Mouse (Mus musculus): ENCODE measurements around the gene Jak1. TPM values are rescaled to one million over a fixed set of nuclear protein-coding genes. Genes with fewer than 3 reads are reported as not detected.

Jak1 gene
- polyA plus RNA-seq, 1 experiment from 2014 or later = 42.3 TPM

DNA sequence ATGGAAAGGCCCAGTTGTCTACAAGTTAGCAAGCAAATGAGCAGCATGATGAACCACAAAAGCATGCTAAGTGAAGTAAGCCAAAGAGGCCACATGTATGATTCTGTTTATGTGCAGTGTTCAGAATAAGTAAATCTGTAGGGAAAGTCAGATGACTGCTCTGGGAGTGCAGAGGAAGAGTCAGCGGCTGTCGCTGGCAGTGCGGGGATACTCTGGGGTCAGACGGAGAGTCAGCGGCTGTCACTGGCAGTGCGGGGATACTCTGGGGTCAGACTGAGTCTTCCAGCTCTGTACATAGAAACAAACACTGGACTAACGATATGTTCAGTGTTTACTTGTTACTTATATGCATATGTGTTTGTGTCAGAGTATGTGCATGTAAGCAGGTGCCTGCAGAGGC lies 120.3 kb downstream of the Jak1 start:
- Histone ChIP-seq H3K4me3 (no peak overlapping the region), H3K36me3 (peaks cover 34% of the 10 kb centered on the region), H3K27me3 (ENCODE audit: low read depth, poor library complexity, severe bottlenecking) (no peaks in the 10 kb centered on the region), H3K9me3 (replicated peaks) (no peaks in the 10 kb centered on the region), H3K27ac (replicated peaks) (no peak overlapping the region), H3K4me1 (peaks cover 29% of the 10 kb centered on the region)
- DNase-seq (ENCODE audit: low spot score) = no peak
- 83% methylated on average over 7 of the region's 7 CpGs for WGBS

DNA sequence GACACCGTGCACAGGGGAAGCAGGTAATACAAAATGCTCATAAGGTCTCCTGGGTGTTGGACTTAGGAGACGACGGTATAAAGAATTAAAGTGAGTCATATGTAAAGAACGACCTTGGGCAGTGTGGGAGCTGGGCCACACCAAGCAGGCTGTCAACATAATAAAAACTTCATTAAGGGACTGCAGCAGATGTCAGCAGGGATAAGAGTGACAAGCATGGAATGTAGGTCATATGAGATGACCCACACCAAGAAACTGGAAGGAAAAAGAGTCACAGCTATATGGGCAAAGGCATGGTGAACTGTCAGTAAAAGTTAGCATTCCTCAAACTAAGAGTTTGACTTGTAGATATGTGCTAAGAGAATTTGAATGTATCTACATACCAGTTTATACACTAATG lies 120.7 kb downstream of the Jak1 start:
- 74% methylated on average over 4 of the region's 4 CpGs for WGBS
- Histone ChIP-seq H3K36me3 (peaks cover 36% of the 10 kb centered on the region), H3K27ac (replicated peaks) (no peak overlapping the region), H3K4me1 (peaks cover 29% of the 10 kb centered on the region), H3K9me3 (replicated peaks) (no peaks in the 10 kb centered on the region), H3K4me3 (no peak overlapping the region), H3K27me3 (ENCODE audit: low read depth, poor library complexity, severe bottlenecking) (no peaks in the 10 kb centered on the region)
- DNase-seq (ENCODE audit: low spot score) = no peak

DNA sequence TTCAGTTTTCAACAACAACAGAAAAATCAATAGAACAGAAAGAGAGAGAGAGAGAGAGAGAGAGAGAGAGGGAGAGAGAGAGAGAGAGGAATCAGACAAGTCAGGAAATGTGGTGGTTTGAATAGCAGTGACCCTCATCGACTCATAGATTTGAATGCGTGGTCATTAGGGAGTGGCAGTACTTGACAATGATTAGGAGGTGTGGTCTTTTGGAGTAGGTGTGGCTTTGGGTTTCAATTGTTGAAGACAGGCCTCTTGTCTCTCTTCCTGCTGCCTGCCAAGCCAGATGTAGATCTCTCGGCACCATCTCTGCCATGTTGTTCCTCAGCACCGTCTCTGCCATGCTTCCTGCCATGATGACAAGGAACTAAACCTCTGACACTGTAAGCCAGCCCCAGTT lies 121.2 kb downstream of the Jak1 start:
- Histone ChIP-seq H3K4me3 (no peak overlapping the region), H3K4me1 (peaks cover 29% of the 10 kb centered on the region), H3K27me3 (ENCODE audit: low read depth, poor library complexity, severe bottlenecking) (no peaks in the 10 kb centered on the region), H3K9me3 (replicated peaks) (no peaks in the 10 kb centered on the region), H3K36me3 (peaks cover 32% of the 10 kb centered on the region), H3K27ac (replicated peaks) (no peak overlapping the region)
- WGBS = 77% methylated on average over 4 of the region's 4 CpGs
- DNase-seq (ENCODE audit: low spot score) = no peak

DNA sequence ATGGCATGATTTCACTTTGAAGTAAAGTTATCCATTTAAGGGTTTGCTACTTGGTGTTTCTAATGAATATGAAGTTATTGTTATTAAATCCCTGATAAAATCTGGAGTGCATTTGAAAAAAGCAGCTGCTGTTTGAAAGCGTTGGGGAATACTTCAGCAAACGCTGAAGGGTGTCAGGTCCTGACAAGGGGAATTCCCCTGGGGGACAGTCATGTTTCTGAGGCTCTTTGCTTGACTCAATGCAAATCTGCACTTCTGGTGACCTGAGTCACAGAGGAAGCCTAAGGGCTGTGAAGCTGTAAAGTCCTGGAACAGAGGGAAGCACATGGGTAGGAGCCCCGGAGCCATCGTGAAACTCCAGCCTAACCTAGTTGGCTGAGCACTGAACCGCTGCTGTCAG lies 123.3 kb downstream of the Jak1 start:
- peaks cover 29% of the 10 kb centered on the region for H3K4me1 ChIP-seq
- H3K36me3 ChIP-seq = peaks cover 19% of the 10 kb centered on the region; the same call in 1 of the 2 replicates
- no peak overlapping the region for H3K27ac ChIP-seq (replicated peaks)
- no peaks in the 10 kb centered on the region for H3K9me3 ChIP-seq (replicated peaks)
- H3K27me3 ChIP-seq (ENCODE audit: low read depth, poor library complexity, severe bottlenecking) = no peaks in the 10 kb centered on the region
- no peak overlapping the region for H3K4me3 ChIP-seq
- WGBS = 86% methylated on average over 5 of the region's 5 CpGs
- DNase-seq (ENCODE audit: low spot score) = no peak

DNA sequence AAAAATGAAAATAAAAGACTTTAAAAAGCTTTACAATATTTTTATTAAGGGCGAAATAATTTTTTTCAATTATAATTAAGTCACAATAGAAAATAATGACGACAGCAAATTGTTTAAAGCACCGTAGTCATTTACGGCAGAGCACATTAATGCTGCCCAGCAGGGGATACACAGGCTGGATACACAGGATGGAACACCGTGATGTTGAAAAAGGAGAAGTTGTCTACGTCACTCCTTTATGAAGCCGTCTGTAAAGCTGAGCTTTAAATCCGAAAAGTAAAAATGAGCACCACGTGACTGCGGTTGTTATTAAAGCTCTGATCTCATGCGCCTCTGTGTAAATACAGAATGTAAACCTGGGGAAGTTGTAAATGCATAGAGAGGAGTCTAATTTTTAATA lies 127.1 kb downstream of the Jak1 start:
- H3K4me1 ChIP-seq = no peaks in the 10 kb centered on the region
- no peaks in the 10 kb centered on the region for H3K9me3 ChIP-seq (replicated peaks)
- no peak for DNase-seq (ENCODE audit: low spot score)
- no peak overlapping the region for H3K27ac ChIP-seq (replicated peaks)
- WGBS = 94% methylated on average over 11 of the region's 11 CpGs
- H3K4me3 ChIP-seq = no peak overlapping the region
- peaks cover 24% of the 10 kb centered on the region for H3K36me3 ChIP-seq
- no peaks in the 10 kb centered on the region for H3K27me3 ChIP-seq (ENCODE audit: low read depth, poor library complexity, severe bottlenecking)

DNA sequence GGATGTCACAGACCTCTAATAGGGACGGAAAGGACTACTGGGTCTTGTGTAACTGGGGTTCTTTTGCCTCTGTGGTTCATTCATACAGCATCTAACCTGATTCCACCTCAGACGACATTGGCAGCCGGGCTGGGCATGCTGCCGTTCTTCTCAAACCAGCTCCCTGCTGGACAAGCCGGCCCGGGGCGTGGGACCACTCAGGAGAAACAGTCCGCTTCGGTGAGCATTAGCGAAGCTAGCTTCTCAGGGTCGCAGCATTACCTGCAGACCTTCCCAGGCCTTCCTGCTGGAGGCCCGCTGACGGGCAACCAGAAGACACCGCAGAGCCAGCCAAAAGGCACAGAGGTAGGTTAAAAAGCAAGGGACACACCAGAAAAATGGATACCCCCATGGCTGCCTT lies 129.2 kb downstream of the Jak1 start:
- H3K9me3 ChIP-seq (replicated peaks) = no peaks in the 10 kb centered on the region
- H3K4me3 ChIP-seq = no peak overlapping the region
- DNase-seq (ENCODE audit: low spot score) = no peak
- no peaks in the 10 kb centered on the region for H3K27me3 ChIP-seq (ENCODE audit: low read depth, poor library complexity, severe bottlenecking)
- H3K27ac ChIP-seq (replicated peaks) = 0 out of 2 replicates have a peak overlapping the region, but pooled peaks have one; percentile 23
- H3K4me1 ChIP-seq = no peaks in the 10 kb centered on the region
- H3K36me3 ChIP-seq = peaks cover 23% of the 10 kb centered on the region
- 93% methylated on average over 14 of the region's 14 CpGs for WGBS

DNA sequence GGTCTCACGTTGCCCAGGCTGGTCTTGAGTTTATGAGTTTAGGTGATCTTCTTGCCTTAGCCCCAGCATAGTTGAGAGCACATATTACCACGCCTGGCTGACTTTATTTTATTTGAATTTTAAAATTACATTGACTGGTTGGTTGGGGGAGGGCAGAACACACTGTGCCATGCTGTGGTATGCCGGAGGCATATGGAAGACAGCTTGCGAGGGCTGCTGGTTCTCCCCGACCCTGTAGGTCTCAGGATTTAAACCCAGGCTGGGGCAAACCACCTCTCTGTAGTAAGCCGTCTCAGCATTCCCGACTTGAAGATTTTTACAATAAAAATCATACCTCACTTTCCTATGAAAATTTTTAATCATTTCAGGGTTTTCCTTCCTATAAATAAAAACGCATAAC lies 130.1 kb downstream of the Jak1 start:
- Histone ChIP-seq H3K27me3 (ENCODE audit: low read depth, poor library complexity, severe bottlenecking) (no peaks in the 10 kb centered on the region), H3K27ac (replicated peaks) (no peak overlapping the region), H3K36me3 (peaks cover 31% of the 10 kb centered on the region), H3K4me3 (no peak overlapping the region), H3K4me1 (no peaks in the 10 kb centered on the region), H3K9me3 (replicated peaks) (no peaks in the 10 kb centered on the region)
- DNase-seq (ENCODE audit: low spot score) = no peak
- 89% methylated on average over 8 of the region's 8 CpGs for WGBS

DNA sequence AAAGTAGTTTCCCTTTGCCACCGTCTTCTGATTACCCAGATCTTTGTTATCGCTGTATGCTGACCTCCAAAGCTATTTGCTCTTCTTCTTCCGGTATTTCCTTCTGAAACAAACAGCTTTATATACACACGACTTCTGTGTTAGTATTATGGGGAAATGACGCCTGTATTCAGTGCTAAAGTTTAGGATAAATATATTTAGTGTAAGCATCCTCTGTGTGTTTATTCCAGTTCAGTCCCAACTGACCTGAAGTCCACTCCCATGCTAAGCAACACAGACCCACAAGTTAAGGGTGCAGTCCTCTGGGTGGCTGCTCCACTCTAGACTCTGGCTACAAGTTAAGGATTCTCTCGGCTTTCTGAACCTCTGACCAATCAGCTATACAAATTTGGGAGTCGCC lies 144.1 kb downstream of the Jak1 start:
- Histone ChIP-seq H3K36me3 (peaks cover 47% of the 10 kb centered on the region), H3K9me3 (replicated peaks) (no peaks in the 10 kb centered on the region), H3K27me3 (ENCODE audit: low read depth, poor library complexity, severe bottlenecking) (no peaks in the 10 kb centered on the region), H3K27ac (replicated peaks) (no peak overlapping the region), H3K4me1 (no peaks in the 10 kb centered on the region), H3K4me3 (no peak overlapping the region)
- 90% methylated on average over 7 of the region's 7 CpGs for WGBS
- DNase-seq (ENCODE audit: low spot score) = no peak

DNA sequence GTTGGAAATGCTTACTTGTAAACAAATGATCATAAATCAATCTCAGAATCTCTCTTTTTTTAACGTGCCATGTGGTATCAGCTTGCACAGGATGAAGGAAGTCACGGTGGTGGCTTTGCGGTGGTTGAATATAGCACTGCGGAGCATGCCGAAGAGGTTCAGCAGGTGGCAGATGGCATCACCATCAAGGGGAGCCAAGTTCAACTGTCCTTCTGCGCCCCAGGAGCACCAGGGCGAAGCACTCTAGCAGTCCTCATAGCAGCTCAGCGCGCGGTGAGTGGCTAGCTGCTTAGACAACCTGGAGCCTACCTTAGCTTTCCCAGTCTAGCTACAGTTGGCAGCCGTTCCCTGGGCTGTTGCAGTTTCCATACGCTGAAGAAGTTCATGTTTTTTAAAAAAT lies 158.0 kb downstream of the Jak1 start:
- Histone ChIP-seq H3K9me3 (replicated peaks) (peaks cover 15% of the 10 kb centered on the region; the same call in 1 of the 2 replicates), H3K4me1 (peaks cover 8% of the 10 kb centered on the region; the same call in 1 of the 2 replicates), H3K36me3 (peaks cover 70% of the 10 kb centered on the region), H3K27me3 (ENCODE audit: low read depth, poor library complexity, severe bottlenecking) (no peaks in the 10 kb centered on the region), H3K27ac (replicated peaks) (no peak overlapping the region), H3K4me3 (no peak overlapping the region)
- no peak for DNase-seq (ENCODE audit: low spot score)
- WGBS = 95% methylated on average over 12 of the region's 12 CpGs

Other genes starting within 250 kb of the Jak1 start
- not detected in 2 replicates for gene Gm10577, start 244.6 kb downstream of the Jak1 start, polyA plus RNA-seq (2016; fragmentation: Nextera tagmentation; extraction: Ambion mirVana)
- gene Raver2, start 196.3 kb downstream of the Jak1 start, polyA plus RNA-seq (2016; fragmentation: Nextera tagmentation; extraction: Ambion mirVana) = 12.9 and 14.8 TPM in 2 replicates
- 35.7 and 47.8 TPM in 2 replicates for gene Ak4, start 154.0 kb upstream of the Jak1 start, polyA plus RNA-seq (2016; fragmentation: Nextera tagmentation; extraction: Ambion mirVana)
- 1.2 and 3.0 TPM in 2 replicates for gene Dnajc6, start 231.4 kb upstream of the Jak1 start, polyA plus RNA-seq (2016; fragmentation: Nextera tagmentation; extraction: Ambion mirVana)

Measured in midbrain, embryonic 10.5 days (tissue).